Mouse (Mus musculus) common myeloid progenitor, adult 5-6 weeks (primary cell): ENCODE data around the gene 2810408A11Rik. TPM values are rescaled to one million over a fixed set of nuclear protein-coding genes. Genes with fewer than 3 reads are reported as not detected.
A peak's percentile ranks its signal among the peaks of the same experiment; 100 is the strongest.

Experiments
- ATAC-seq: replicated peaks from 2 replicates; pipeline ENCODE4 v1.8.0; 2016; ENCODE audit warnings: low read depth, mild to moderate bottlenecking, moderate TSS enrichment, inconsistent platforms; ENCODE audit not compliant: poor library complexity, severe bottlenecking
- total RNA-seq: library from RNA; stranded (forward); fragments of 200-1000, 187-1606 nt; gene quantifications from 2 replicates; pipeline ENCODE4 v1.2.3, GENCODE M21; 2017

The 2810408A11Rik gene
- total RNA-seq, 1 experiment from 2014 or later: 5.9 TPM

DNA sequence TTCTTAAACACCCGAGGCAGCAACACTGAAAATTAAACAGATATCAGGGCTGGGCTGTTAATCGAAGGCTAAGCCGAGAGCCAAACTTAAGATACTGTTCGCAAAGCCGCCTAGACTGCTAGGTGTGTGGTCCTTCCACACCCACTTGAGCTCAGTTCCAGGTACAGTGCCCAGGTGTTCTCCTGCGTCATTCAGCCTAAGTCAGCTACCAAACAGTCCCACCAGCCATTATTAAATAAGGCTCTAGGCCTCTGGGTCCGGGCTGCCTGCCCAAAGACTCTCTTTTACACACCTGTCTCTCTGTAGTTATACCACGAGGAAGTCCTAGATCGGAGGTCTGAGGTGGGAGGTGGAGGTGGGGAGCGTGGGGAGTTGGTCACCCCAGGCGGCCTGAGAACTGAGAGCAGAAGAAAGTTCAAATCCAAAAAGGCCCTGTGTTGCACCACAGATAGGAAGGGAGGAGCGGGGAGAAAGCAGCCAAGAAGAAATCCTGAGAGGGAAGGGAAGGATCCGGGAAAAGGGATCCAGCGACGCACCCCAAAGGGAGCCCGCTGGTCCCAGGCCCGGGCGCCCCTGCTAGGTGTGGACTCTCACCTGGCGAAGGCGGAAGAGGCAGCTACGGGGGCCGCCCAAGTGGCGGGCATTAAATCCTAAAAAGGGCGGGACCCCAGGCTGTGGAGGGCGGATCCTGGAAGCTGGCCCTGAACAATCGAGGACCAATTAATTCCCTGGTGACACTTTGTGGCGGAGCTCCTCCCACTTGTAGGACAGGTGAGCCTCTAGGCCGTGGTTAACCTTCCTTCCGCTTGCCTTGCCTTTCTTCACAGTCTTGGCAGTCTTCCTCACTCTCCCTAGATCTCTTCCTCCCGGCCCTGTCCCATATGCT, 42.4 kb downstream of the 2810408A11Rik start, which contains the start of gene Tnk1:
Tnk1 (minus strand) TSS at position 618 of the 886 bp plus-strand sequence.
- ATAC-seq: no peak

DNA sequence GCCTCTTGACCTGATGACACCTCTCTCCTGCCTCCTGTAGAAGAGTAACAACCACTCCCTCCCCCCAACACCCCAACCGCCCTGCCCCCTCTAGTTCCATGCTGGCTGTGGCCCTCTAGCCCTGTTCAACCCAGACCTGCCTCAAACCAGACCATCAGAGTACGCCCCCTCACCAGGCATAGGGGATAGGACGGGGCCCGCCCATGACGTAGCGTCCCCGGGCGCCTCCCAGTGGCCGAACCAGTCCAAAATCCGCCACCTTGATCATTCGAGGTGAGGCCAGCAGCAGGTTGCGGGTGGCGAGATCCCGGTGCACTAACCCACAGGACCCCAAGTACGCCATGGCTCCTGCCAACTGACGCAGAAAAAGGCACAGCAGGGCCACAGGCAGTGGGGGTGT, 45.4 kb downstream of the 2810408A11Rik start:
- ATAC-seq: peak; percentile 30

DNA sequence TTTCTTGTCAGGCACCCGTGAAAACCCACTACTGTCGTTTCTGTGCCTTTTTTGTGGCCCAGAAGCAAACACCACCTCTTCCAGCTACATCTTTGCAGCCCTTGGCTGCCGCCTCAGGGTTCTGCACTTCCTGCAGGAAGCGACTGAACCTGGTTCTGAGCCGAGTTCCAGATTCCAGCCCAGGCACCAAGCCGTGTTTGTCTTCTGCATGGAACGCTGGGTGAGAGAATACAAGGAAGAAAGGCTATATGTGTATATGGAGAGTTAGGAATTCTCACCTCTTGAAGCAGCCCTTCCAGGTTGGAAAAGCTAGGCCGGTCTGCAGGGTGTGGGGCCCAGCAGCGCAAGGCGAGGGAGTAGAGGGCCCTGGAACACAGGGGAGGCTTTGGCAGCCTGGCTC, 46.1 kb downstream of the 2810408A11Rik start:
- no peak for ATAC-seq

DNA sequence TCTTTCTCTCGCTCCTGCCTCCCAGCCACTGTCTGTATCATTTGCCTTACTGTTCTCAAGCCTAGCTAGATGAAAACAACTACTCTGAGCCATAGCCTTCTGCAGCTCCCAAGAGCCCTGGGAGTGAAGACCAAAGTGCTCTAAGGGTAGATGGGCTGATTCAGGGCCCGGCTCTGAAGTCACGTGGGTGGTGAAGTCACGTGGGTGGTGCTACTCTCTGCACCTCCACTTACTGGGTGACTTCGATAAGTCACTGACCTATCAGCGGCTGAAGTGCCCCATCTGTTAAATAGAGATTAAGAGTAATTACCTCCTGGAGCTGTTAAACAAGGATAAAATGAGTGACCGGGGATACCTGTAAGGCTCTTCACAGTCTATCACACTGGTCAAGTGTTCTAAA, 46.8 kb downstream of the 2810408A11Rik start:
- ATAC-seq: peak; percentile 68

DNA sequence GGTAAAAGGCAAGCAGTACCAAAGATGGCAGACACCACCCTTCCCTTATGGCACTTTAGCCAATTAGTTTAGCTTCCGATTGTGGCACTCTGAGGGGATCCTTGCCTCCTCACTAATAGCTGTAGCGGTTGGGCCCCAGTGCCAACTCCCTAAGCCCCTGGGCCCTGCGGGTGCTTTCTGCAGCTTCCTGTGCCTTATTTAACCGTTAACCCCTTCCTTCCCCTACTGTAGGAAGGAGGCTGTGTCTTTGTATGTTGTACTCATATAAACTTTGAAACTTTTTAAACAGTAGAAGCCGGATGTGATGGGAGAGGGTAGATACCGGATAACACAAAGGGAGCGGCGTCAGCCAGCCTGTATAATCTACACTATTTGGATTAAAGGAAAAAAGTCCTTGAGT, 50.0 kb downstream of the 2810408A11Rik start:
- peak; percentile 41 for ATAC-seq

DNA sequence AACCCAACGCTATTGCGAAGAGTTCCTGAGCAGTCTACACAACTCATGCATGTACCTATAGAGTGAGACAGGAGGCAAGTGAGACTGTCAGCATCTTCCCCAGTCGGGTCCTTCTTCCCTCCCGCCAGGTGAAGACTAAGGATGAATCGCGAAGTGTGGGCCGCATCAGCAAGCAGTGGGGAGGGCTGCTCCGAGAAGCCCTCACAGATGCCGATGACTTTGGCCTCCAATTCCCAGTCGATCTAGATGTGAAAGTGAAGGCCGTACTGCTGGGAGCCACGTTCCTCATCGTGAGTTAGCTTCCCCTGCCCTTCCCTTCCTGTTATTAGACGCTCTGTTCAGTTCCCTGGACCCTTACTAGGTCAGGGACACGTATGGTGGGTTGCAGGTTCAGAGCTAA, 50.9 kb downstream of the 2810408A11Rik start:
- ATAC-seq: no peak

DNA sequence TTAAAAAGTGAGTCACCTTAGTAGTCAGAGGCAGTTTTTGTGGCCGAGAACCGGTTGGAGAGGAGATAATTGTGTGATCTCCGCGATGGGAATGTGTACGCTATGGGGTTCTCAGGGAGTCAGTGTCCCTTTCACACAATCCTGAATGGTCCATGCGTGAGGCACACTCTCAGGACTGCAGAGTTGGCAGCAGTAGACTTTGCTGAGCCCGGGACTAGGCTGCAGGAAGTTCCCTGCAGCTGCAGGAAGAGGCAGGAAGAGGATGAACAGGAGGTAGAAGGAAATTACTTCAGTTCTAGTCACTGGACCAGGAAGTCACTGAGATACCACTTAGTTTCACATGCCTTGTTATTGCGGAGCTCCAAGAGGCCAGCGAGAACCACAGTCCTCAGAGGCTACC, 51.7 kb downstream of the 2810408A11Rik start:
- no peak for ATAC-seq

DNA sequence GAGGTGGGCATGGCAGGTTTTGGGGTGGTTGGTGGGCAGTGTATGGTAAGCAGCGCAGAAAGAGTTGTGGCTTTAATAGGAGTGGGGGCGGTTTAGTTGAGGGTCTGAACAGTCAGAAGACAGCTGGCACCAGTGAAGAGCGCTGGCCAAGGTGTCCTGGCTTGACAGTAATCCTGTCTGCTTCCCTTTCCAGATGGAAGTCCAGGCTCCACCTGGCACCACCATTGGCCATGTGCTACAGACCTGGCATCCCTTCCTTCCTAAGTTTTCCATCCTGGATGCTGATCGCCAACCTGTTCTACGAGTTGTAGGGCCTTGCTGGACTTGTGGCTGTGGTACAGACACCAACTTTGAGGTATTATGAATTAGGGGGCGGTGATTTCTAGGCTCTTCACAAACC, 52.8 kb downstream of the 2810408A11Rik start:
- no peak for ATAC-seq

Other genes starting within 250 kb of the 2810408A11Rik start
- gene Sox15, start 245.7 kb downstream of the 2810408A11Rik start, total RNA-seq: 0.87 TPM in 1 of 2 replicates, not detected in the other
- gene Mpdu1, start 238.3 kb downstream of the 2810408A11Rik start, total RNA-seq: 51.8 and 56.8 TPM in 2 replicates
- gene Cd68, start 234.8 kb downstream of the 2810408A11Rik start, total RNA-seq: 11.0 and 29.0 TPM in 2 replicates
- gene Eif4a1, start 228.6 kb downstream of the 2810408A11Rik start, total RNA-seq: 895 and 933 TPM in 2 replicates
- 75.7 and 92.7 TPM in 2 replicates for gene Senp3, start 218.9 kb downstream of the 2810408A11Rik start, total RNA-seq
- gene Tnfsf13, start 215.2 kb downstream of the 2810408A11Rik start, total RNA-seq: 7.7 and 11.1 TPM in 2 replicates
- not detected in 2 replicates for gene Tnfsf12, start 205.1 kb downstream of the 2810408A11Rik start, total RNA-seq
- 2.1 and 3.0 TPM in 2 replicates for gene Tnfsfm13, start 204.9 kb downstream of the 2810408A11Rik start, total RNA-seq
- 59.3 and 132 TPM in 2 replicates for gene Polr2a, start 142.3 kb downstream of the 2810408A11Rik start, total RNA-seq
- gene Slc35g3, start 139.0 kb downstream of the 2810408A11Rik start, total RNA-seq: not detected in 2 replicates
- 2.2 and 2.6 TPM in 2 replicates for gene Zbtb4, start 135.1 kb downstream of the 2810408A11Rik start, total RNA-seq
- gene Chrnb1, start 105.0 kb downstream of the 2810408A11Rik start, total RNA-seq: 0.27 and 1.5 TPM in 2 replicates
- gene Fgf11, start 99.1 kb downstream of the 2810408A11Rik start, total RNA-seq: 2.5 TPM in 1 of 2 replicates, not detected in the other
- gene Tmem102, start 95.4 kb downstream of the 2810408A11Rik start, total RNA-seq: not detected in 2 replicates
- not detected in 2 replicates for gene Gm39566, start 85.7 kb downstream of the 2810408A11Rik start, total RNA-seq
- gene Spem2, start 82.5 kb downstream of the 2810408A11Rik start, total RNA-seq: not detected in 2 replicates
- gene Spem1, start 78.8 kb downstream of the 2810408A11Rik start, total RNA-seq: not detected in 2 replicates
- gene Nlgn2, start 63.2 kb downstream of the 2810408A11Rik start, total RNA-seq: 6.5 and 8.6 TPM in 2 replicates
- 245 and 258 TPM in 2 replicates for gene Tmem256, start 62.5 kb downstream of the 2810408A11Rik start, total RNA-seq
- gene Plscr3, start 54.6 kb downstream of the 2810408A11Rik start, total RNA-seq: 24.6 and 31.0 TPM in 2 replicates
- gene Tnk1, start 42.3 kb downstream of the 2810408A11Rik start, total RNA-seq: not detected in 2 replicates
- not detected in 2 replicates for gene Tmem95, start 23.0 kb downstream of the 2810408A11Rik start, total RNA-seq
- 0.39 and 0.50 TPM in 2 replicates for gene Kctd11, start 19.6 kb downstream of the 2810408A11Rik start, total RNA-seq
- 73.1 and 81.7 TPM in 2 replicates for gene Acap1, start 5.4 kb downstream of the 2810408A11Rik start, total RNA-seq
- 26.9 and 32.3 TPM in 2 replicates for gene Neurl4, start 85 bp upstream of the 2810408A11Rik start, total RNA-seq
- 42.0 and 78.8 TPM in 2 replicates for gene Gps2, start 12.9 kb upstream of the 2810408A11Rik start, total RNA-seq
- gene Eif5a, start 21.0 kb upstream of the 2810408A11Rik start, total RNA-seq: 854 and 864 TPM in 2 replicates
- not detected in 2 replicates for gene Ybx2, start 34.8 kb upstream of the 2810408A11Rik start, total RNA-seq
- 0.78 TPM in 1 of 2 replicates, not detected in the other for gene Slc2a4, start 47.2 kb upstream of the 2810408A11Rik start, total RNA-seq
- gene Cldn7, start 63.8 kb upstream of the 2810408A11Rik start, total RNA-seq: not detected in 2 replicates
- 22.1 and 47.1 TPM in 2 replicates for gene Ctdnep1, start 80.2 kb upstream of the 2810408A11Rik start, total RNA-seq
- 41.2 and 47.0 TPM in 2 replicates for gene Elp5, start 81.5 kb upstream of the 2810408A11Rik start, total RNA-seq
- gene Gabarap, start 90.2 kb upstream of the 2810408A11Rik start, total RNA-seq: 163 and 255 TPM in 2 replicates
- gene Phf23, start 94.8 kb upstream of the 2810408A11Rik start, total RNA-seq: 40.9 and 59.2 TPM in 2 replicates
- gene Dvl2, start 99.6 kb upstream of the 2810408A11Rik start, total RNA-seq: 12.6 and 13.1 TPM in 2 replicates
- 43.7 and 46.0 TPM in 2 replicates for gene Acadvl, start 114.4 kb upstream of the 2810408A11Rik start, total RNA-seq
- 3.0 and 5.2 TPM in 2 replicates for gene Dlg4, start 116.0 kb upstream of the 2810408A11Rik start, total RNA-seq
- 0.82 TPM in 1 of 2 replicates, not detected in the other for gene Asgr1, start 153.1 kb upstream of the 2810408A11Rik start, total RNA-seq
- not detected in 2 replicates for gene Asgr2, start 191.7 kb upstream of the 2810408A11Rik start, total RNA-seq
- gene Mgl2, start 229.3 kb upstream of the 2810408A11Rik start, total RNA-seq: 1.1 and 1.5 TPM in 2 replicates